Mouse (Mus musculus): ENCODE measurements around the gene Slc7a3.
"Not testable (repeated sequence)": the region's sequence is repeated elsewhere in the genome, so short reads cannot be mapped to it uniquely, and the experiment has no call there.

The Slc7a3 gene

DNA sequence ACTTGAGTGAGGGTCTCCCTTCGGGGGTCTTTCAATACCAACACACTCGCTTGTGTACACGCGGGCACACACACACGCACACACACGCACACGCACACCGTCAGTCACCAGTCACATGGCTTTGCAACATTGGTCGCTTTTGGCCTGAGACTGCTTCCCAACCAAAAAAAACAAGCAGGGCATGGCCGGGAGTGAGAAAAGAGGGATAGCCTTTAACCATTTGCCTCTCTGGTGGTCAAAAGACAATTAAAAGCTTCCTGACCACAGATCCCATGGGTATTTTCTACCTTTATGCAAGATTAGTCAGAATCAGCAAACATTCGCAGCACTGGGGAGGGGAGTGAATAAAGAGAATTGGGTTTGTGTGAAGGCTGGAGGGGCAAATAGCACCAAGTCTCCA, at the start of gene Slc7a3:
TSS of gene Slc7a3 (minus strand) at position 101 of the 400 bp plus-strand sequence.
- no peak for DNase-seq (ENCODE audit: low read depth, low spot score)

DNA sequence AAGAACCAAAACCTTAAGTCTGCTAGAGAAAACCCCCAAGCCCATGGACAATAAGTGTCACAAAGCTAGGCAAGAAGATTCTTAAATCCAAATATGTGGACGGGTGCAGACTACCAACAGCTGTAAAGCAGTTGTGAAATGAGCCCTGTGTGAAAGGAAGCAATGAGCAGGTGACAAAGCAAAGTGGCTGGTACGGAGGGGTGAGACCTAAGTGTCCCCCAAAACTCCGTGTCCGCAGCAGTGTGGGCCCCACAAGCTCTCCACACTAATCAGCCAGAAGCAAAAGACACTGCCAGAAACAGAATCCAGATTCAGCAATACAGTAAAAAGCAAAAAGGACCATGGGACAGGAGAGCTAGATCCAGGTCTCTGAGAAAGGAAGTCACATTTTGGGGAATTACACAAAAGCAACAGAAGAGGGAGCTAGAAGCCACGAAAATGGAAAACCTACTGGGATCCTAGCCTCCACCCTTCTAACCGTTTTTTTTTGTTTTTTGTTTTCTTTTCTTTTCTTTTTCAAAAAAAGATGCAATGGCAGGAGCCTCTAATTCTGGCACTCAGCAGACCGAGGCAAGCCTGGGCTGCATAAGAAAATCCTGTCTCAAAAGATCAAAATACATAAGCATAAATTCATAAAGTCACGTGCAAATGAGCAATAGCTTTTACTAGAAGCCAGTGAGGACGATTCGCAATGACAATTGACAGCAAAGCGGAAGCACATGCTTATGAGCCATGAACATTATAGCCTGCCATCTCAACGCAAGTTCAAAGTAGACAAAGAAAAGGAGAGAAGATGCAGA, 46.4 kb upstream of the Slc7a3 start:
- DNase-seq (ENCODE audit: low read depth, low spot score) = no peak

DNA sequence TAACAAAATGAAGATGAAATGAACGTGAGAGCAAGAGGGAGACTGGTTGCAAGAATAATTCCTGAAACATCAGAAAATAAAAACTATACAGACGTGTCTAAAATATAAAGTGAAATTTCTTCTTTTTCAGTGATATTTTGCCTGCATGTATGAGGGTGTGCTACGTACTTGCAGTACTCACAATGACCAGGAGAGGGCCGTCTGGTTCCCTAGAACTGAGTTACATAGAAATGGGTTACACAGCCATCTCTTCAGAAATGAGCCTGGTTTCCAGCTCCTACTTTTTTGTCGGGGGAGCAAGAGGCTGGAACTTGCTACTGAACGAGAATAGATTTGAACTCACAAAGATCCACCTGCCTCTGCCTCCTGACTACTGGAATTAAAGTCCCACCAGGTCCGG, 45.2 kb upstream of the Slc7a3 start:
- no peak for DNase-seq (ENCODE audit: low read depth, low spot score)

DNA sequence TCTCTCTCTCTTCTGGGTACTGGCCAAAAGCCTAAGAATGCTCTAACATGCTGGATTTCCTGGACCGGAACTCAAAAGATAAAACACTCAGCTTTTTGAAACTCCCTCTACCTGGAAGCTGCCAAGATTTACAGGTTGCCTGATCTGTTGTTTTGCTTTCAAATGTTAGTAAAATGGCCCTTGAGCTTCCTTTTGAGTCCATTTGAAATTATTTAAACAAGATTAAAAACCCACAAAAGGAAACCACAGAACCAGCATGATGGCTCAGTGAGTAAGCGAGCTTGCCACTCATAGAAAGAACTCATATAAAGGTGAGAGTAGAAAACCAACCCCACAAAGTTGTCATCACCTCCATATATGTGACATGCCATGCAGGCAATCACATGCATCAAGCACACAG, 42.7 kb upstream of the Slc7a3 start:
- no peak for DNase-seq (ENCODE audit: low read depth, low spot score)

DNA sequence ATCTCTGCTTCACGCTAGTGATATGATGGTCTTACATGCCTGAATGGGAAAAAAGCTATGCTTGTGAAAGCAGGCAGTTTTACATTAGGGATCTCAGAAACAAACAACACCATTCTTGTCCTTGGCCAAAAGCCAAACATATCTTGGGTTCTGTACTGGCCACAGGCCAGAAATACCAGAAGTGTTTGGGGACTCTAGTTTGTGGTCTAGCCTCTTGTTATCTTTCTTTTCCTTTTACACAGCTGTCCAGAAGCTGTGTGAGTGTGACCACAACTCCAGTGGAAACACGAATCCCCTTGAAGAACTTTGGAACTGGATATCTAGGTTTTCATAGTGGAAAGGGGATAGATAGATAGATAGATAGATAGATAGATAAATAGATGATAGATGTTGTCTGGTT, 41.2 kb upstream of the Slc7a3 start:
- no peak for DNase-seq (ENCODE audit: low read depth, low spot score)

DNA sequence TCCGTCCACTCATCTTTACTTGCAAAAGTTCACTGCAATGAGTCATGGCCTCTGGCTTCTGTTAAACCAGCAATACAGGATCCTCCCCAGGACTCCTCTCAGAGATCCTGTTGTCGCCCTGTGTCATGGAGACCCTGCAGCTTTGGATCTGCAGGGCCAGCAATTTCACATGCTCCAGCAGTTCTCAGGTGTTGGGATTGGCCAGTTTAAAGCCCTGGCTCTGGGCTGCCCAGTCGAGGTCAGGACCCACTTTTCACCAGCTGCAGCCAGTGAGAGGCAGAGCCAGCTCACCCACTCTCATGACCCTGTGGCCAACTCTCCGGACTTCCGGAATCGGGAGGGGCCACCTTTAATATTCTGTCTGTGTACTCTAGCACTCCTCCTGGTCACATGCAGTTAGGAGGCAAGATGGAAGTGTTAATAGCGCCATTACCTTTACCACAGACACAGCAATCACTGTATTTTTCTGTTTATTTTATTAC, 40.7 kb upstream of the Slc7a3 start:
- no peak for DNase-seq (ENCODE audit: low read depth, low spot score)

DNA sequence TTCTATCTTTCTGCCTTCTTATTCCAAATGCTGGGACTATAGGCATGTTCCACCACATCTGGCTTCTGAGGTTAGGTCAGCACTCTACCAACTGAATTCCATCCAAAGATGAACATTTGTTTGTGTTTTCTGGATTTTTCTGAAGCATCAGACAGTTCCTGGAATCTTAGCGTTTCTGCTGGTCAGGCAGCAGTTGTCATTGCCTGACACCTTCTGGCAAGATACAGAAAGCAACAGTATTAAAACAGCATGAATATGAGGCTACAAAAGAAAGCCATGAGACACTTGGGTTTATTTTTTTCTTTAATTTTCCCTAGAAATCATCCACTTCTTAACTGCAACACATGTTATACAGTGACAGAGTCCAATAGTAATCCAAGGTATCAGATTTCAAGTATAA, 34.7 kb upstream of the Slc7a3 start:
- DNase-seq (ENCODE audit: low read depth, low spot score) = no peak

DNA sequence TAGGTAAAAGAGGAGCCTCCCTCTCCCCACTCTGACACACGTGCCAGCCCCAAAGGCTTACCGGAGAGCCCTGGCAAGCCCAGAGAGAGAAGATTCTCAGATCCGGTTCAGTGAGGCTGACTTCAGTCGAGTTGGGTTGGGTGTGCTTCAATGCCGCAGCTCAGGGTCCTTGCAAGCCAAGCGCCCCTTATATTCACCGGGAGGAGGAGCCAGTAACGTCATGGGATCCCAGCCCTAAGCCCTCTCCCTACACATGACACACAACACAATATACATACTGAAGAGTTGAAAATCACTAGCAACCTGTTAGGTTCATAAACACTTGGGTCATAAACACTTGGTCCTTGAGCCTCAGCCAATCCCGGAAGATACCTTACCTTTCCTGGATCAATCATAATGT, 609 bp downstream of the Slc7a3 start:
- not testable (repeated sequence) for DNase-seq (ENCODE audit: low read depth, low spot score)

DNA sequence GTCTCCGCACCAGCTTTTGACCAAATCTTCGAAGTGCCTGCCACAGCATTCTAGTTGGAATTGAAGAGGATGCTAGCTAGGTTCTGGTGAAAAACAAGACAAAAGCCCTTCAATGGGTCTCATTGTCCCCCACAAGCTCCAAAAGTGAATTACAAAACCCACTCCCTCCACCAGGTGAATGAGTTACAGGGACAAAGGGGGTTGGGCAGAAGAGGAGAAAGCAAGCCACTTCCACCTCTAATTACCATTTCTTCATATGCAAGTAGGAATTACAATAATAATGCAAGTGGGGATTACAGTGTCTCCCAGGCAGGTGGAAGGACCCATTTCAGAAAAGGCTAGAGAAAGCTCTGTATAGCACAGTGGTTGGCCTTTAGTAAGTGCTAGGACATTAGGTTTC, 1.6 kb downstream of the Slc7a3 start:
- no peak for DNase-seq (ENCODE audit: low read depth, low spot score)

DNA sequence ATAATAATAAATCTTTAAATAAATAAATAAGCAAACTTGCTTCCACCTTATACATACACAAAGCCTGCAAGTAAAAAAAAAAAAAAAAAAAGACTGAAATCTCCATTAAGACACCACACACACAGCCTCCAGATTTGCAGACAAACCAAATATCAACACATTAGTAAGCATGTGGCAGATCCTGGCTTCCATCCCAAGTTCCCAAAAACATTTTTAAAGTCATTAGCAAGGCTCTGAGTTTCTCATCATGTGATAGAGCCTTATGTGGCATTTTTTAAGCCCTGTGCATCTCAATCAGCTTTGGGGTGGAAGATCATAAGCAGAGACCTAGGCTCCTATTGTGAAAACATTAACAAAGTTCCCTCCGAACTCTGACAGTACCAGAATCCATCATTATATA, 20.6 kb downstream of the Slc7a3 start:
- peak; percentile 4 for DNase-seq (ENCODE audit: low read depth, low spot score)

GRCm38 (mm10) chrX:101063503-101063902, 22.3 kb downstream of the Slc7a3 start:
- no peak for DNase-seq (ENCODE audit: low read depth, low spot score)

DNA sequence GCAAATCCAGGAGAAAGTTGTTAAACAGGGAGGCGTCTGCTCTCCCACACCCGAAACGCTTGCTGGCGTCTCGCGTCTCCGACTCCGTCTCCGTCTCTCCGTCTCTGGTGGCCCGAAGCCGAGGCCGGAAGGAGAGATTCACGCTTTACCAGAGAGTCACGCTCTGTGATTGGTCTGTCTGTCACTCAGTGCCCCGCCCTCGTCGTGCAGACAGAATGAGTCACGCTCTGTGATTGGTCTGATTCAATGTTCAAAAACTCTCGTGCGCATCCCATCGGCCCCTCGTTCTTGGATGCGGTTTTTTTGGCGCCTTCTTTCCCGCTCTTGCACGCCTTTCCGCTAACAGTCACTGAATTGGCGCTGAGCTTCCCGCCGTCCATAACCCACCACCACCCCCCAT, 26.3 kb downstream of the Slc7a3 start, which contains the start of gene Tex11:
TSS of gene Tex11 (minus strand) at position 127 of the 400 bp plus-strand sequence.
- DNase-seq (ENCODE audit: low read depth, low spot score) = no peak
